Mouse (Mus musculus) thymus, adult 18-20 months (tissue): ENCODE results near the gene Gm3893.
"Not testable (repeated sequence)": the region's sequence is repeated elsewhere in the genome, so short reads cannot be mapped to it uniquely, and the experiment has no call there.

Source experiments
- DNase-seq, 2 experiments: peaks; one replicate each; pipeline ENCODE4 v3.0.0; 2022; ENCODE audit warnings: mixed read lengths in 2 of 2

The Gm3893 gene

DNA sequence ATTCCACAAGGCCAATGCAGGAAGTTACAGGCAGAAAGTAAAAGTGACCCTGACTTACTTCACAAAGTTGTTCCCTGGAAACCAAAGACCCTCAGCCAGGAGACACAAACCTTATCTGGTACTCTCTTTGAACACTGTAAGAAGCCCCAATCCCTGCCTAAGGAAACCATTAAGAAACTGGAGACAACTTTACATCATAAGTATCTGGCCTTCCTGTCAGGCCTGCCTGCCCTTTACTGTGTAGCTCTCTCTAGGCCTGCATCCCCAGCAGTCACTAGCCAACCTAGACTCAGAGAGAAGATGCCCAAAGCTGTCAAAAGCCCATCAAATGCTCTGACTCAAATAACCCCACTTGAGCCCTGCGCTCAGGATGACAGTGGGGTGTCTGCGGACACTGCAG lies at the start of gene Gm3893:
Gene Gm3893, plus strand, starts transcription at position 301 of the 400 bp plus-strand sequence.
- DNase-seq, result not testable (repeated sequence)

DNA sequence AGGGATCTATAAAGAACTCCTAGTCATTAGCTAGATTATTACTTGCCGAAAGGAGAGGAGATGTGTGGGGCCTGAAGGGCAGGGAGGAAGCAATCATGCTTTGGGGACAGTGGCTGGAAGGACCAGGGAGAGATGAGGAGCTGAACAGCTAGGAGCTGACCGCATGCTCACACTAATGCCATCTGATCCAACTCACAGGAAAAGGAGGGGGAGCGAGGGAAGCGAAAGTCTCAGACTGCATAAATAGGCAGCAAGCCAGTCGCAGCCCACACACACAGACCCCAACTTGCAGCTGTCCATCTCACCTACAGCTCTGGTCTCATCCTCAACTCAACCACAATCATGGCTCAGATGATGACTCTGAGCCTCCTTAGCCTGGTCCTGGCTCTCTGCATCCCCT lies 23.5 kb downstream of the Gm3893 start, which contains the start of gene Gm13304:
Gene Gm13304, plus strand, starts transcription at position 301 of the 400 bp plus-strand sequence.
- DNase-seq, result not testable (repeated sequence)
